Mouse (Mus musculus) gastrocnemius, adult 2 months (tissue): ENCODE measurements at regions not wholly inside any gene's neighbourhood (a gene's known extent, or its start where the extent isn't known, plus 50 kb on each side); places are given as distances from the start of the nearest gene placed in this dataset.

Experiments used
- DNase-seq: peaks from one replicate; pipeline ENCODE4 v3.0.0; 2022
- H3K27ac ChIP-seq: fragments of 200-600 bp; 2 replicates; pipeline ENCODE4 v1.8.1; 2022; ENCODE audit warnings: mild to moderate bottlenecking
- H3K4me3 ChIP-seq: fragments of 200-600 bp; 2 replicates; pipeline ENCODE4 v1.8.1; 2022; ENCODE audit warnings: mild to moderate bottlenecking, moderate library complexity
- CTCF ChIP-seq: fragments of 200-600 bp; IDR thresholded peaks from 2 replicates; pipeline ENCODE4 v1.8.1; 2022; ENCODE audit warnings: antibody characterized with exemption, mild to moderate bottlenecking, moderate library complexity
- intact Hi-C: fragments of 180-260 bp; cut with DNase I; formaldehyde crosslinking; loops from one replicate; pipeline ENCODE4 v1.15.1; 2025

- intact Hi-C loops: no loop called here
Measured at GRCm38 (mm10) chr3:35342584-35342983, 411.3 kb upstream of the Atp11b start.

GRCm38 (mm10) chr3:35343936-35344335 is 410.0 kb upstream of the Atp11b start:
- intact Hi-C loops: no loop called here
- Histone ChIP-seq H3K27ac (no peak overlapping the region), H3K4me3 (no peak overlapping the region)
- no peak for DNase-seq
- no peak for TF ChIP-seq CTCF

More at GRCm38 (mm10) chr3:35342584-35342983, 411.3 kb upstream of the Atp11b start:
- no peak overlapping the region for H3K27ac ChIP-seq
- TF ChIP-seq CTCF: no peak
- H3K4me3 ChIP-seq: no peak overlapping the region
- no peak for DNase-seq

- no peak for DNase-seq
- intact Hi-C loops: no loop called here
- no peak for TF ChIP-seq CTCF
- H3K27ac ChIP-seq: no peak overlapping the region
- H3K4me3 ChIP-seq: no peak overlapping the region
Measured at GRCm38 (mm10) chr3:35349114-35349513, 404.8 kb upstream of the Atp11b start.

GRCm38 (mm10) chr3:35353442-35353841 is 400.5 kb upstream of the Atp11b start:
- Histone ChIP-seq H3K4me3 (no peak overlapping the region), H3K27ac (no peak overlapping the region)
- no peak for DNase-seq
- no peak for TF ChIP-seq CTCF
- intact Hi-C loops: no loop called here

GRCm38 (mm10) chr3:35353920-35354319 is 400.0 kb upstream of the Atp11b start:
- H3K27ac ChIP-seq: no peak overlapping the region
- DNase-seq: no peak
- no peak overlapping the region for H3K4me3 ChIP-seq
- intact Hi-C loops: no loop called here
- TF ChIP-seq CTCF: no peak

- H3K4me3 ChIP-seq: no peak overlapping the region
- intact Hi-C loops: no loop called here
- H3K27ac ChIP-seq: no peak overlapping the region
- DNase-seq: no peak
- no peak for TF ChIP-seq CTCF
Measured at GRCm38 (mm10) chr3:35354356-35354755, 399.6 kb upstream of the Atp11b start.

- Histone ChIP-seq H3K27ac (no peak overlapping the region), H3K4me3 (no peak overlapping the region)
- DNase-seq: no peak
- no peak for TF ChIP-seq CTCF
- intact Hi-C loops: no loop called here
Measured at GRCm38 (mm10) chr3:35357111-35357510, 396.8 kb upstream of the Atp11b start.

- intact Hi-C loops: no loop called here
- Histone ChIP-seq H3K4me3 (no peak overlapping the region), H3K27ac (no peak overlapping the region)
- no peak for TF ChIP-seq CTCF
- DNase-seq: no peak
Measured at GRCm38 (mm10) chr3:35358541-35358940, 395.4 kb upstream of the Atp11b start.

- intact Hi-C loops: no loop called here
- Histone ChIP-seq H3K27ac (no peak overlapping the region), H3K4me3 (no peak overlapping the region)
- no peak for DNase-seq
- no peak for TF ChIP-seq CTCF
Measured at GRCm38 (mm10) chr3:35359288-35359687, 394.6 kb upstream of the Atp11b start.

- no peak for TF ChIP-seq CTCF
- Histone ChIP-seq H3K4me3 (no peak overlapping the region), H3K27ac (no peak overlapping the region)
- intact Hi-C loops: no loop called here
- no peak for DNase-seq
Measured at GRCm38 (mm10) chr3:35360515-35360914, 393.4 kb upstream of the Atp11b start.

GRCm38 (mm10) chr3:35361086-35361485 is 392.8 kb upstream of the Atp11b start:
- no peak overlapping the region for H3K4me3 ChIP-seq
- no peak for TF ChIP-seq CTCF
- intact Hi-C loops: no loop called here
- H3K27ac ChIP-seq: no peak overlapping the region
- DNase-seq: no peak

GRCm38 (mm10) chr3:35365431-35365830 is 388.5 kb upstream of the Atp11b start:
- DNase-seq: no peak
- TF ChIP-seq CTCF: no peak
- H3K27ac ChIP-seq: no peak overlapping the region
- intact Hi-C loops: no loop called here
- no peak overlapping the region for H3K4me3 ChIP-seq

- Histone ChIP-seq H3K27ac (no peak overlapping the region), H3K4me3 (no peak overlapping the region)
- no peak for DNase-seq
- no peak for TF ChIP-seq CTCF
- intact Hi-C loops: no loop called here
Measured at GRCm38 (mm10) chr3:35372276-35372675, 381.6 kb upstream of the Atp11b start.

- TF ChIP-seq CTCF: no peak
Measured at GRCm38 (mm10) chr3:35387386-35387785, 366.5 kb upstream of the Atp11b start.

GRCm38 (mm10) chr3:35392657-35393056 is 361.2 kb upstream of the Atp11b start:
- no peak for TF ChIP-seq CTCF
- no peak overlapping the region for H3K27ac ChIP-seq
- intact Hi-C loops: no loop called here
- no peak for DNase-seq
- no peak overlapping the region for H3K4me3 ChIP-seq

More at GRCm38 (mm10) chr3:35387386-35387785, 366.5 kb upstream of the Atp11b start:
- no peak for DNase-seq
- intact Hi-C loops: no loop called here
- Histone ChIP-seq H3K4me3 (no peak overlapping the region), H3K27ac (no peak overlapping the region)
